Mouse (Mus musculus) ES-Bruce4 (cell line): ENCODE results near the gene Crmp1.

Source experiments
- CTCF ChIP-seq: IDR thresholded peaks from one replicate; pipeline ENCODE4 v1.8.1; 2011; ENCODE audit warnings: low read depth, low read length
- EP300 ChIP-seq: IDR thresholded peaks from 2 replicates; pipeline ENCODE4 v1.6.1; 2011; ENCODE audit warnings: low read depth, low read length; ENCODE audit not compliant: insufficient read depth

GRCm38 (mm10) chr5:37197423-37197822 lies 44.3 kb upstream of the Crmp1 start:
- TF ChIP-seq CTCF (no peak), EP300 (no peak)
